Mouse (Mus musculus) bone marrow, adult 2 months (tissue): ENCODE data around the gene Dbp.

Experiments
- CTCF ChIP-seq: fragments of 200-500 bp; IDR thresholded peaks from 2 replicates; pipeline ENCODE4 v1.5.1; 2011; ENCODE audit warnings: low read length, control low read depth; ENCODE audit not compliant: control insufficient read depth, insufficient read depth
- POLR2A ChIP-seq: fragments of 200-500 bp; IDR thresholded peaks from 2 replicates; pipeline ENCODE4 v1.6.1; 2011; ENCODE audit warnings: low read depth, mild to moderate bottlenecking, control low read depth, low read length, borderline replicate concordance; ENCODE audit not compliant: control insufficient read depth

DNA sequence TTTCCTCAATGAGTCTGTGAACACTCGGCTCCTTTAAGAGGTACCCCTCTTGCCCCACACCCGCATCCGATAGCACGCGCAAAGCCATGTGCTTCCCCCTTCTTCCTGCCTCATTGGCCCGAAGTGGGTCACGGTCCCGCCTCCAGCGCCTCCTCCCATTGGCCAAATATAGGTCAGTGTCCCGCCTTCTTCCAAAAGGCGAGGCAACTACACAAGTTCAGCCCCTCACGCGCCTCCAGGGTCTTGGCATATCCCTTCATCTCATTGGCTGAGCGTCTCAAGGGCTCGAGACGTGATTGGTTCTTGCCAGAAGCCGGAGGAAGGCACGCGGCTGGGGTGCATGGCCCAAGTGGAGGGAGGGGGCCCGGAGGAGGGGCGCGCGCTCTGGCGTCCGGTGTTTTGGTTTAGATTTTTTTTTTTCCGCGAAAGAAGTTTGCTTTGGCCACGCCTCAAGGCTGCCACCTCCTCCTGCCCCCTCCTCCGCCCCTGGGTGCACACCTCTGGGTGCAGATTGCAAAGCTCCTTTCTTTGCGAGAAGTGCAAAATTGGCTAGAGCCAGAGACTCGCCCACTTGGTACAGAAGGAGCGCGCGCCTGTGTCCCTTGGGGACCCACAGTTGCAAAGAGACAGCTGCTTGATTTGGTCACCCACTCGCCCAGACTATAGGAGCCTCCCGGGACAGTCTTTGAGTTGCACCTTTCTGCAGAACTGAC, at the start of gene Dbp:
- TF ChIP-seq CTCF = no peak
- no peak for TF ChIP-seq POLR2A
